Mouse (Mus musculus) CH12.LX (cell line): ENCODE measurements around the gene Trio. TPM values are rescaled to one million over a fixed set of nuclear protein-coding genes. Genes with fewer than 3 reads are reported as not detected.

Source experiments
- DNase-seq: peaks from one replicate; pipeline ENCODE4 v3.0.0-alpha.2; 2013; ENCODE audit errors: extremely low read depth
- H3K27ac ChIP-seq: 2 replicates; pipeline ENCODE4 v1.5.1; 2012; ENCODE audit warnings: low read depth, mild to moderate bottlenecking, control low read depth, moderate library complexity; ENCODE audit not compliant: insufficient read depth
- H3K27me3 ChIP-seq: replicated peaks from 2 replicates; pipeline ENCODE3; 2012; ENCODE audit warnings: inconsistent platforms
- H3K36me3 ChIP-seq, 2 experiments: replicated peaks in 1 of 2; 2 replicates each; pipeline versions ENCODE3 to v1.6.1; 2012; ENCODE audit warnings: inconsistent platforms in 1 of 2, low read length in 1 of 2, mild to moderate bottlenecking in 1 of 2, mixed read lengths in 1 of 2, moderate library complexity in 1 of 2; ENCODE audit not compliant: control insufficient read depth in 1 of 2, insufficient read depth in 1 of 2
- H3K4me1 ChIP-seq, 2 experiments: 2 replicates each; pipeline ENCODE4 v1.6.1; 2012; ENCODE audit warnings: inconsistent platforms in 1 of 2, moderate library complexity in 1 of 2; ENCODE audit not compliant: insufficient read depth in 2 of 2, control insufficient read depth in 1 of 2
- H3K4me2 ChIP-seq: 2 replicates; pipeline ENCODE4 v1.6.1; 2012; ENCODE audit warnings: low read depth, mild to moderate bottlenecking, control low read depth; ENCODE audit not compliant: poor library complexity, insufficient read depth, severe bottlenecking
- H3K4me3 ChIP-seq, 3 experiments: fragments of 150-350 bp in 1 of 3; sonication (generic) in 1 of 3; replicated peaks in 1 of 3; 2 replicates each; pipeline versions ENCODE3 to v1.5.1; 2011 to 2012; ENCODE audit warnings: low read depth in 2 of 3, low read length in 2 of 3, mild to moderate bottlenecking in 2 of 3, moderate library complexity in 2 of 3, control low read depth in 1 of 3, improper control_type of control experiment in 1 of 3, inconsistent platforms in 1 of 3, mixed read lengths in 1 of 3; ENCODE audit not compliant: poor library complexity in 1 of 3
- H3K79me2 ChIP-seq: replicated peaks from 2 replicates; pipeline ENCODE4 v1.6.1; 2012; ENCODE audit warnings: mild to moderate bottlenecking, moderate library complexity; ENCODE audit not compliant: control insufficient read depth, poor library complexity, insufficient read depth, severe bottlenecking; ENCODE audit errors: extremely low read depth
- H3K9ac ChIP-seq: 2 replicates; pipeline ENCODE4 v1.6.1; 2012; ENCODE audit warnings: low read depth, mild to moderate bottlenecking, control low read depth, moderate library complexity; ENCODE audit not compliant: insufficient read depth
- H3K9me3 ChIP-seq: replicated peaks from 2 replicates; pipeline ENCODE3; 2012; ENCODE audit warnings: low read length, inconsistent platforms, mixed read lengths
- BHLHE40 ChIP-seq: IDR thresholded peaks from 2 replicates; pipeline ENCODE4 v1.6.1; 2011; ENCODE audit warnings: mild to moderate bottlenecking, low read depth, low read length, improper control_type of control experiment
- CHD1 ChIP-seq: IDR thresholded peaks from 2 replicates; pipeline ENCODE4 v1.6.1; 2012; ENCODE audit warnings: low read depth, low read length, improper control_type of control experiment, inconsistent platforms
- CTCF ChIP-seq, 2 experiments: IDR thresholded peaks in 1 of 2; conservative IDR thresholded peaks in 1 of 2; 2 replicates each; pipeline ENCODE4 v1.5.1; 2011 to 2012; ENCODE audit warnings: low read depth in 2 of 2, low read length in 2 of 2, improper control_type of control experiment in 1 of 2, inconsistent platforms in 1 of 2, mild to moderate bottlenecking in 1 of 2, moderate library complexity in 1 of 2
- ELF1 ChIP-seq: IDR thresholded peaks from 2 replicates; pipeline ENCODE4 v1.6.1; 2014; ENCODE audit warnings: low read depth, mild to moderate bottlenecking, inconsistent platforms, low read length, improper control_type of control experiment
- ETS1 ChIP-seq: conservative IDR thresholded peaks from 2 replicates; pipeline ENCODE4 v1.6.1; 2012; ENCODE audit warnings: low read depth, mild to moderate bottlenecking, inconsistent platforms, low read length, improper control_type of control experiment, moderate library complexity
- GABPA ChIP-seq: IDR thresholded peaks from 2 replicates; pipeline ENCODE4 v1.6.1; 2012; ENCODE audit warnings: low read depth, low read length, improper control_type of control experiment, inconsistent platforms; ENCODE audit not compliant: insufficient replicate concordance
- HCFC1 ChIP-seq: IDR thresholded peaks from 2 replicates; pipeline ENCODE4 v1.6.1; 2012; ENCODE audit warnings: low read depth, mild to moderate bottlenecking, inconsistent platforms, low read length, improper control_type of control experiment
- KAT2A ChIP-seq: IDR thresholded peaks from 2 replicates; pipeline ENCODE4 v1.6.1; 2012; ENCODE audit warnings: low read length, improper control_type of control experiment, inconsistent platforms; ENCODE audit not compliant: insufficient replicate concordance
- MAFK ChIP-seq: IDR thresholded peaks from 2 replicates; pipeline ENCODE4 v1.6.1; 2011; ENCODE audit warnings: low read length, improper control_type of control experiment; ENCODE audit not compliant: insufficient replicate concordance
- MEF2A ChIP-seq: IDR thresholded peaks from 2 replicates; pipeline ENCODE4 v1.6.1; 2014; ENCODE audit warnings: low read depth, mild to moderate bottlenecking, inconsistent platforms, low read length, improper control_type of control experiment, borderline replicate concordance
- MXI1 ChIP-seq: IDR thresholded peaks from 2 replicates; pipeline ENCODE4 v1.6.1; 2011; ENCODE audit warnings: mild to moderate bottlenecking, low read depth, low read length, improper control_type of control experiment
- MYC ChIP-seq: IDR thresholded peaks from 2 replicates; pipeline ENCODE4 v1.6.1; 2011; ENCODE audit warnings: low read depth, mild to moderate bottlenecking, improper control_type of control experiment, low read length
- NRF1 ChIP-seq: IDR thresholded peaks from 2 replicates; pipeline ENCODE4 v1.6.1; 2014; ENCODE audit warnings: low read depth, mild to moderate bottlenecking, inconsistent platforms, low read length, improper control_type of control experiment, moderate library complexity
- PAX5 ChIP-seq: IDR thresholded peaks from 2 replicates; pipeline ENCODE4 v1.6.1; 2012; ENCODE audit warnings: low read length, inconsistent platforms, mixed read lengths
- POLR2A ChIP-seq: IDR thresholded peaks from 2 replicates; pipeline ENCODE4 v1.6.1; 2011; ENCODE audit warnings: low read depth, mild to moderate bottlenecking, improper control_type of control experiment, low read length
- POLR2AphosphoS2 ChIP-seq: IDR thresholded peaks from 2 replicates; pipeline ENCODE4 v1.6.1; 2011; ENCODE audit warnings: low read depth, low read length, improper control_type of control experiment
- RAD21 ChIP-seq: IDR thresholded peaks from 2 replicates; pipeline ENCODE4 v1.6.1; 2011; ENCODE audit warnings: low read depth, mild to moderate bottlenecking, low read length, improper control_type of control experiment, moderate library complexity
- RCOR1 ChIP-seq: conservative IDR thresholded peaks from 2 replicates; pipeline ENCODE4 v1.6.1; 2012; ENCODE audit warnings: low read depth, mild to moderate bottlenecking, inconsistent platforms, low read length, improper control_type of control experiment
- SMC3 ChIP-seq: IDR thresholded peaks from 2 replicates; pipeline ENCODE4 v1.6.1; 2011; ENCODE audit warnings: low read depth, low read length, improper control_type of control experiment
- TBP ChIP-seq: conservative IDR thresholded peaks from 2 replicates; pipeline ENCODE4 v1.6.1; 2011; ENCODE audit warnings: low read depth, low read length, improper control_type of control experiment
- USF1 ChIP-seq: IDR thresholded peaks from 2 replicates; pipeline ENCODE4 v1.6.1; 2014; ENCODE audit warnings: low read depth, mild to moderate bottlenecking, inconsistent platforms, low read length, improper control_type of control experiment
- USF2 ChIP-seq: conservative IDR thresholded peaks from 2 replicates; pipeline ENCODE4 v1.6.1; 2011; ENCODE audit warnings: low read depth, low read length, improper control_type of control experiment
- ZC3H11A ChIP-seq: IDR thresholded peaks from 2 replicates; pipeline ENCODE4 v1.6.1; 2012; ENCODE audit warnings: low read depth, mild to moderate bottlenecking, inconsistent platforms, low read length, improper control_type of control experiment
- ZKSCAN1 ChIP-seq: IDR thresholded peaks from 2 replicates; pipeline ENCODE4 v1.6.1; 2012; ENCODE audit warnings: low read depth, inconsistent platforms, low read length, improper control_type of control experiment, borderline replicate concordance
- ZMIZ1 ChIP-seq: IDR thresholded peaks from 2 replicates; pipeline ENCODE4 v1.6.1; 2012; ENCODE audit warnings: low read depth, mild to moderate bottlenecking, inconsistent platforms, low read length, improper control_type of control experiment
- ZNF384 ChIP-seq: IDR thresholded peaks from 2 replicates; pipeline ENCODE4 v1.6.1; 2012; ENCODE audit warnings: low read depth, low read length, improper control_type of control experiment, inconsistent platforms
- dilution Hi-C: fragments of 300-500 bp; cut with MboI; formaldehyde crosslinking; loops from 2 replicates; pipeline ENCODE4 v1.14.3; 2020; ENCODE audit warnings: low sequenced_read_pairs; ENCODE audit not compliant: extremely low pct_unique_long_range_greater_than_20kb, extremely low pct_ligation_motif_present
- in situ Hi-C: fragments of 300-500 bp; cut with MboI; formaldehyde crosslinking; loops from 3 replicates; pipeline ENCODE4 v1.14.3; 2019; ENCODE audit warnings: low sequenced_read_pairs, low pct_ligation_motif_present, low pct_unique_long_range_greater_than_20kb, mixed read lengths
- polyA plus RNA-seq: library from polyadenylated mRNA; unstranded; fragments of >175 nt; gene quantifications from 2 replicates; pipeline ENCODE4 v1.2.1, GENCODE M21; 2012; ENCODE audit warnings: low read depth; ENCODE audit not compliant: insufficient read length
- total RNA-seq, 2 experiments: library from RNA; depleted of rRNA; stranded (reverse); fragments of 300-350 nt in 1 of 2; fragments of >200 nt in 1 of 2; gene quantifications; 2 replicates each; pipeline ENCODE4 v1.2.3; 2012 to 2014

Trio gene
- total and polyA plus RNA-seq, 3 experiments: 3.9 to 17.5 (median 4.3) TPM

DNA sequence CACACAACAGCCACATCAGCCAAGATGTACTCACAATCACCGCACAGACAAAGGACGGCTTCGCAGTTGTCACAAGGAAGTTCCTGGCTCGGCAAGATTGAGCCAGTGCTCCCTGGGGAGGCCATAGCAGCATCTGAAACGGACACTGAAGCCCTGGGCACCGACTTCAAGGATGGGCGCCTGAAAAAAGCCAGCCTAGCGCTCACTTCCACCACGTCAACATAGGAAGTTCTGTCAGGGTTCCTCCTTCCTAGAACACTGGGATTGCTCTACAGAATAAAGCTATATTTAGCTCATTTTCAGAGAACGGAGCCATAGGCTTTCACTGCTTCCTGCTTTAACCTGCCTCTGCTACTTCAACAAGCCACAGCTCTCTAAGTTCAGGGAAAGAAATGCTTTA lies 149.3 kb downstream of the Trio start:
- H3K4me1 ChIP-seq: peaks cover 0 to 14% of the 10 kb centered on the region in 2 experiments; a peak in 3 of 4 replicates
- no peaks in the 10 kb centered on the region for H3K36me3 ChIP-seq
- dilution Hi-C loops: no loop called here
- no peaks in the 10 kb centered on the region for H3K27me3 ChIP-seq
- H3K4me2 ChIP-seq: no peak overlapping the region
- H3K27ac ChIP-seq: no peak overlapping the region
- no peak overlapping the region for H3K4me3 ChIP-seq
- no peaks in the 10 kb centered on the region for H3K79me2 ChIP-seq
- DNase-seq: no peak
- in situ Hi-C loops: no loop called here
- H3K9me3 ChIP-seq: no peaks in the 10 kb centered on the region
- TF ChIP-seq GABPA (no peak), POLR2AphosphoS2 (no peak), CTCF (conservative IDR thresholded peaks at IDR 0.05 in 1 of 2, IDR thresholded peaks at IDR 0.05 in 1 of 2; ENCODE audit: low read depth in 2 of 2, low read length in 2 of 2) (no peak), RCOR1 (no peak), PAX5 (no peak), RAD21 (no peak), ZKSCAN1 (no peak), ZMIZ1 (no peak), ZNF384 (no peak), TBP (no peak)
- no peak overlapping the region for H3K9ac ChIP-seq

DNA sequence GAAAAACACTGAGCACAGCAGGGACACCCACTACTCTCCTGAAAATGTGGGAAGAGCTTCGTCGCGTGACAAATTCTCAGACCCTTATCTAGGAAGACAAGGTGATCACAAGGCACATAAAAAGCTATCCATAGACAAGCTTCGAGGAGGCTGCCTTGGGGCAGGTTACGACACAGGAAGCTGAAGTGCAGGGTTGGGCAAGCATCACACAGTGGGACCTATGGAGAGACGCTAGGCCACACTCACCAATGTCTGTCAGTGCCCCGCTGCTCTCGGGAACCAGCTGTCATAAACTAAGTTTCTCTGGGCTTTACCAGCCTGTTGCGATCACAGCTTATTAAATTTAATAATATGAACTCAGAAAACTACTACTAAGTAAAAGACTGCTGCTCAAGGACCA lies 149.9 kb downstream of the Trio start:
- no peak overlapping the region for H3K4me2 ChIP-seq
- H3K4me3 ChIP-seq: no peak overlapping the region
- in situ Hi-C loops (no loop called here), dilution Hi-C loops (no loop called here)
- no peaks in the 10 kb centered on the region for H3K36me3 ChIP-seq
- TF ChIP-seq CTCF (conservative IDR thresholded peaks at IDR 0.05 in 1 of 2, IDR thresholded peaks at IDR 0.05 in 1 of 2; ENCODE audit: low read depth in 2 of 2, low read length in 2 of 2): no peak
- TF ChIP-seq CHD1: no peak
- TF ChIP-seq RAD21: no peak
- TF ChIP-seq ETS1: no peak
- no peak for TF ChIP-seq NRF1
- no peak overlapping the region for H3K9ac ChIP-seq
- no peaks in the 10 kb centered on the region for H3K27me3 ChIP-seq
- DNase-seq: no peak
- H3K9me3 ChIP-seq: no peaks in the 10 kb centered on the region
- H3K27ac ChIP-seq: no peak overlapping the region
- no peaks in the 10 kb centered on the region for H3K79me2 ChIP-seq
- H3K4me1 ChIP-seq: peaks cover 0 to 14% of the 10 kb centered on the region in 2 experiments; a peak in 3 of 4 replicates

DNA sequence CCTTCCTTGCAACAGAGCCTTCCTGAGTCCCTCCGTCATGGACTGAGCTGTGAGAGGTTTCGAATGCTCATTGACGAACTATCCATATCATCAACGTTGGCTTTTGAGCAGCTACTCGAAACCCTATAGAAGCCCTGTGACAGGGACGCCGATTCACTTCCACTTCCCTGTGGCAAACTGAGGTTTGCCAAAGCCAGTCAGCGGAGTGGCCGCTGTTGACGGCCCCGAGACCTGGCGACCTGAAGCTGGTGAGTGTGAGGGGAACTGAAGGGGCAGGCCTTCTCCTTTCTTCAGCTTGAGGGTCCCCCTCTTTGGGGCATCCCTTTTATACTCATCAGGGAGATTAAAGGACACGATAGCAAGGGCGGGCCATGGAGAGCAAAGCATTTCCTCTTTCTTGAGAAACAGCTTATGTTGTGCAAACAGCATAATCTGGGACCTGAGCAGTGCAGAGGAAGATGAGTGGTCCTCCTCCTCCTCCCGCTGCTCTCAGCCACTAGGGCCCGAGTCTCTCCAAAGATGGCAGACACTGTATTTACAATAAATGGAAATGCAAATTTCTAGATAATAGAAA lies 151.8 kb downstream of the Trio start:
- peaks cover 0 to 14% of the 10 kb centered on the region in 2 experiments; a peak in 3 of 4 replicates for H3K4me1 ChIP-seq
- H3K36me3 ChIP-seq: no peaks in the 10 kb centered on the region
- no peak for DNase-seq
- H3K9me3 ChIP-seq: no peaks in the 10 kb centered on the region
- H3K9ac ChIP-seq: no peak overlapping the region
- H3K79me2 ChIP-seq: no peaks in the 10 kb centered on the region
- H3K27ac ChIP-seq: no peak overlapping the region
- dilution Hi-C loops: no loop called here
- H3K27me3 ChIP-seq: no peaks in the 10 kb centered on the region
- H3K4me2 ChIP-seq: no peak overlapping the region
- H3K4me3 ChIP-seq: no peak overlapping the region
- in situ Hi-C loops: no loop called here
- TF ChIP-seq USF2 (no peak), MYC (no peak), USF1 (no peak), ELF1 (no peak), MEF2A (no peak), KAT2A (no peak), MXI1 (no peak), POLR2A (no peak), ZC3H11A (no peak), ZNF384 (no peak), PAX5 (no peak), MAFK (no peak), HCFC1 (no peak), BHLHE40 (no peak), ZKSCAN1 (no peak), SMC3 (no peak), TBP (no peak), POLR2AphosphoS2 (no peak)
